Mouse (Mus musculus) Patski (cell line): ENCODE results near the gene Bag1. TPM values are rescaled to one million over a fixed set of nuclear protein-coding genes. Genes with fewer than 3 reads are reported as not detected.

ENCODE experiments used
- ATAC-seq: fragments of 100-300 bp; one replicate; pipeline ENCODE4 v1.8.0; 2021
- CTCF ChIA-PET: fragments of 350-600 bp; sonication (Branson Sonifier 250); formaldehyde crosslinking; loops from one replicate; lab custom pipeline; 2022; ENCODE audit warnings: inconsistent platforms; lab: Charles Lee
- POLR2A ChIA-PET: fragments of 350-600 bp; sonication (Branson Sonifier 250); formaldehyde crosslinking; loops from one replicate; lab custom pipeline; 2022; ENCODE audit warnings: antibody characterized with exemption, inconsistent platforms; lab: Charles Lee
- DNase-seq: peaks from one replicate; pipeline ENCODE4 v3.0.0-alpha.2; 2011; ENCODE audit warnings: low read depth, low spot score
- H3K27me3 ChIP-seq: fragments of 371-371 bp; one replicate; pipeline ENCODE4 v1.5.1; 2021
- CTCF ChIP-seq: fragments of 100-300 bp; IDR thresholded peaks from one replicate; pipeline ENCODE4 v1.5.1; 2021
- in situ Hi-C: fragments of 300-500 bp; cut with MboI; formaldehyde crosslinking; loops from 3 replicates; pipeline ENCODE4 v1.11.1; 2018; ENCODE audit warnings: low pct_unique_long_range_greater_than_20kb, mixed read lengths
- polyA plus RNA-seq: library from polyadenylated mRNA; unstranded; gene quantifications from one replicate; pipeline ENCODE4 v1.2.3, GENCODE M21; 2021

Gene Bag1
- polyA plus RNA-seq, 1 experiment from 2014 or later, result 140 TPM

DNA sequence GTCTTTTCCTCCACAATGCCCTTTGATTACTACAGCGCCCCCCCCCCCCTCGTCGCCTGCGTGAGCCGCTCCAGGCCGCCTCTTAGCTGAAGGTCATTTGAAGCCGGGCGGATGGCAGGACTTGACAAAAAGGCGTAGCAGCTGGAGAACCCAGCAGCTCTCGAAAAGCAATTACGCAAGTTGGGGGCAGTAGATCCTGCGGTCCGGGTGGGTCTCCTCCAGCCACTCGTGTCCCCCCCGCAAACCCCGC, 22.4 kb upstream of the Bag1 start:
- DNase-seq, result no peak
- in situ Hi-C loops, result no loop called here
- TF ChIP-seq CTCF, result no peak
- no peaks in the 10 kb centered on the region for H3K27me3 ChIP-seq
- POLR2A ChIA-PET, result no interaction called here
- no peak for ATAC-seq
- CTCF ChIA-PET, result no interaction called here

DNA sequence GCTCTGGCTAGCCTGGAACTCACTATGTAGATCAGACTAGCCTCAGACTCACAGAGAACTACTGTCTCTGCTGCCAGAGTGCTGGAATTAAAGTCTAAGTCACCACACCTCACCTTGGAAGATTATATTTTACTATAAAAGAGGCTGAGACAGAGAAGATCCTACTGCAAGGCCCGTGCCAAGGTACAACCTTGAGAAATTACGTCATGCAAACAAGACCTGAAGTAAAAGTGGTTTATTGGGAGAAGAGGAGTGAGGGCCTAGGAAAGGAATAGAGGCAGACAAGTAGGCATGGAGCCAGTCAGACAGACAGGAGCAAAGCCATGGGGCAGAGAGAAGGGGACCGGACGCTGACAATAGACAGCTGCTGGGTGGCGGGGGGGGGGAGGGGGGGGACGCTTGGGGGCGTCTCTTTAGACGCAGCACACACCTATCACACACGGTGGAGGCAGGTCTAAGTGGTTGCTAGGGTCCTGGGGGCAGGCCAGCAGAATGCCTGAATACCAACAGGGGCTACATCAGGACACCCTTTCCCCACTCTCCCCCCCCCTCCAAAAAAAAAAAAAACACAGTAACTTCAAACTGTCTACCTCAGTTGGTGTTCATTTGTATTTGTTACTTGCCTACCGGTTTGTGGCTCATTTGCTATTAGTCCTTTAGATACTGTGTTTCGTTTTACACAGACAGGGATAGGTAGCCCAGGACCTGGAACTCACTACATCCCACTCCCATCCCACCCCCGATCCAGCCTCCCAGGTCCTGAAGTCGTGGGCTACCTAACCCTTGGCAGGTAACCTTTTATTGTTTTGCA, 21.9 kb upstream of the Bag1 start:
- no peaks in the 10 kb centered on the region for H3K27me3 ChIP-seq
- TF ChIP-seq CTCF, result no peak
- POLR2A ChIA-PET, result no interaction called here
- no peak for DNase-seq
- ATAC-seq, result no peak
- in situ Hi-C loops, result no loop called here
- CTCF ChIA-PET, result no interaction called here

GRCm38 (mm10) chr4:40969161-40969560, 21.1 kb upstream of the Bag1 start:
- DNase-seq (no peak), ATAC-seq (no peak)
- in situ Hi-C loops, result no loop called here
- POLR2A ChIA-PET, result no interaction called here
- no peak for TF ChIP-seq CTCF
- CTCF ChIA-PET, result no interaction called here
- H3K27me3 ChIP-seq, result no peaks in the 10 kb centered on the region

DNA sequence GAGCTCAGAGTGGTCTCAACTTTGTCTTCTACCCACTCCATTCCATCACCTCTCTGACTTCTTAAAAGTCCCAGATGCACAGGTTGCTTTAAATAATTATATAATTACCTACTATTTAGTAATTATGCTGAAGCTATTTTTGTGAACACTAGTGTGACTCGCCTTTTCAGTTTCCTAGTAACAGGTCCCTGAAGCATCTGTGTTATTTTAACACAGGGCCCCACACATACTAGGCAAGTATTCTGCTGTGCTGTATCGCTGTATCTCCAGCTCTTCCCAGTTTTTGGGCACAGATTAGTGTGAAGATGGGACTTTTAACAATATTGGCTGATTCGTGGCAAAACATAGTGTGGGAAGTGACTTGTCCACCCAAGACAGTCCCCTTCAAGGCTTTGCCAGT, 15.4 kb upstream of the Bag1 start:
- ChIA-PET POLR2A (no interaction called here), CTCF (interaction anchor here (2.4 kb wide), 1 partner anchor 11 kb away, joined by 10 read pairs; no protein-coding TSS in a partner anchor)
- TF ChIP-seq CTCF, result no peak
- ATAC-seq (no peak), DNase-seq (no peak)
- in situ Hi-C loops, result no loop called here
- no peaks in the 10 kb centered on the region for H3K27me3 ChIP-seq

DNA sequence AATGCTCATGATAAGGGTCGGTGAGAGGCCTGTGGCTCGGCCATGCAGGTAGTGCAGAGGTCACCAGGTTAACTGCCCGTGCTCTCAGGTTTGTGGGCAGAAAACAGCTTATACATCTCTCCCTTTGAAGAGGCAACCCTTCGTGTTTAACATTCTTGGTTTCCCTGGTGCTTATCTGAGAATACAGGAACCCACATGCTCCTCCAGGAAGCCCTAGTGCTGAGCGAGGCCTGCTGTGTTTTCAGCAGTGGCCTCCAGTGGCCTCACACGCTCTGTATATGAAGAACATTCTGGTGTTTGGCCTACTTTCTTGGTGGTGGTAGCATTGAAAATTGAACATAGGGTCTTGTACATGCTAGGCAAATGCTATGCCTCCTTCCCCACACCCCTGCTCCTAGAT, 7.8 kb upstream of the Bag1 start:
- ATAC-seq (no peak), DNase-seq (no peak)
- ChIA-PET POLR2A (interaction anchor here (0.6 kb wide), 1 partner anchor 132 kb away, joined by 3 read pairs; no protein-coding TSS in a partner anchor), CTCF (no interaction called here)
- TF ChIP-seq CTCF, result no peak
- no peaks in the 10 kb centered on the region for H3K27me3 ChIP-seq
- in situ Hi-C loops, result no loop called here

- TF ChIP-seq CTCF, result peak; percentile 60
- DNase-seq (no peak), ATAC-seq (no peak)
- in situ Hi-C loops, result no loop called here
- H3K27me3 ChIP-seq, result no peaks in the 10 kb centered on the region
- CTCF ChIA-PET, result interaction anchor here (0.7 to 2.8 kb wide), 4 partner anchors 10 to 180 kb away, joined by 3 to 10 read pairs (median 4); no protein-coding TSS in a partner anchor
- POLR2A ChIA-PET, result interaction anchor here (0.6 kb wide), 2 partner anchors 48 to 194 kb away, joined by 3 to 5 read pairs; no protein-coding TSS in a partner anchor
These were observed 5.4 kb upstream of the Bag1 start for GRCm38 (mm10) chr4:40953521-40953920.

DNA sequence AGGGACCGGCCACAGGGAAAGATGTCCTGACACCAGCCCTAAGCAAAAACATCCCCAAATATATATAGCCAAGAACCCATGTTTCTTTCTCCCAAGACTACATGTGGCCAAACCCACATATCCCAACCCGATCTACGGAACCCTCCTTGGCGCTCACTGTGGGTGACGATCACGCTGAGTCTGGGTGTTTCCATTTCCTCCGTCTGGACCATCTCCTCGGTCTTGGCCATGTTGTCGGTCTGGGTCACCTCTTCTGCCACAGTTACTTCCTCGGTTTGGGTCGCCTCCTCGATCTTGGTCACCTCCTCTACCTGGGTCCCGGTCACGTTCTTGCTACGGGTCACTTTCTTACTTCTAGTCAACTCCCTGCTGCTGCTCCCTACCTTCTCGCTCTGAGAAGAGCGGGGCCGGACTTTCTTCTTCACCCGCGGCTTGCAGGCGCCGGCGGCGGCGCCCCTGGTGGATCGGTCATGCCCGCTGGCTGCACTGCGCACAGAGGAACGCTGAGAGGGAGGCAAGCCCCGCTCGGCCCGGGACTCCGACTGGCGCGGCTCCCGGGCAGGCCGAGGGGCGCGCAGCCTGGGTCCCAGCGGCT, 432 bp downstream of the Bag1 start:
- peak; percentile 72 for ATAC-seq
- no peak for DNase-seq
- no peaks in the 10 kb centered on the region for H3K27me3 ChIP-seq
- ChIA-PET CTCF (no interaction called here), POLR2A (no interaction called here)
- in situ Hi-C loops, result no loop called here
- peak; percentile 65 for TF ChIP-seq CTCF

DNA sequence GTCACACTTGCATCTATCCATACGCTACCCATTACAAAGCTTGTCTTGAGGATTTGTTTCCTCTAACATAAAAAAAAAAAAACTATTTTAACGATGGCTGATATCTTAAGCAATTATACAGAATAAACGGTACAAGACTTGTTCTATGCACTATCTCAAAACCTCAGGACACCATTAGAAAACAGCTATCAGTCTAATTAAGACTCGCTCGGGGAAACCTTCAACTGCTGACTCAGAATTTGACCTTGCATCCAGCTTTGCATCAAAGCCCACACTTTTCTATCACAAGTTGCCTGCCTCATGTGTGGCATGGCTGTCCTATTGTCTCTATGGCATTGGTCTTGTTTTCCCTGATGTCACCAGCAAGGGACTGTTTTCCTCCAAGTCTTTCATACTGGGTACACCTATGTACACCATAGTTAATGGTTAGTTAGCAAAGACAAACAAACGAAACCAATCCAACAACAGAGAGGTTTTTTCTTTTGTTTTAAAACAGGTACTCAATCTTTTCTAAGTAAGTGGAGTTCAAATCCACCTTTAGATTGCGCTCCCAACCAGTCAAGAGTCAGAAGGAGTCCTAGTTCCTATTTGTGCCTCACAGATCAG, 1.5 kb downstream of the Bag1 start:
- CTCF ChIA-PET, result interaction anchor here (0.9 to 1.0 kb wide), 2 partner anchors 32 to 172 kb away, joined by 3 read pairs; no protein-coding TSS in a partner anchor

GRCm38 (mm10) chr4:40943651-40944050, 4.4 kb downstream of the Bag1 start:
- ATAC-seq, result no peak
- CTCF ChIA-PET, result no interaction called here
- in situ Hi-C loops, result no loop called here
- TF ChIP-seq CTCF, result no peak
- POLR2A ChIA-PET, result no interaction called here
- DNase-seq, result no peak
- no peaks in the 10 kb centered on the region for H3K27me3 ChIP-seq

More for the DNA sequence above, 1.5 kb downstream of the Bag1 start:
- ATAC-seq (no peak), DNase-seq (no peak)
- POLR2A ChIA-PET, result no interaction called here
- H3K27me3 ChIP-seq, result no peaks in the 10 kb centered on the region
- in situ Hi-C loops, result no loop called here
- TF ChIP-seq CTCF, result no peak

DNA sequence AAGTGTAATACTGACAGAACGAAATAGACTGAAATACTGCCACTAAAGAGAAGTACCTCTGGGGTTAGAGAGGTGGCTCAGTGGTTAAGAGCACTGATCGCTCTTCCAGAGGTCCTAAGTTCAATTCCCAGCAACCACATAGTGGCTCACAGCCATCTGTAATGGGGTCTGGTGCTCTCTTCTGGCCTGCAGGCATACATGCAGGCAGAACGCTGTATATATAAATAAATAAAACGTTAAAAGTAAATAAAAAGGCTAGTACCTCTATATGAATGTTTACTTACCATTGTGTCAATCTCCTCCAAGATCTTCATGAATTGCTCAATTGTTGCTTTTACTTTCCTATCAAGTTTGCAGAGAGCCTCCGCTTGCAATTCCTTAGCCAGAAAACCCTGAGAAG, 9.3 kb downstream of the Bag1 start:
- CTCF ChIA-PET, result interaction anchor here (1.2 kb wide), 1 partner anchor 30 kb away, joined by 6 read pairs; no protein-coding TSS in a partner anchor
- in situ Hi-C loops, result no loop called here
- peak; percentile 63 for TF ChIP-seq CTCF
- DNase-seq (no peak), ATAC-seq (no peak)
- POLR2A ChIA-PET, result no interaction called here
- no peaks in the 10 kb centered on the region for H3K27me3 ChIP-seq
